ENCODE assay signal across 20 mouse cellular contexts in genomic region chr2:166137467-166137866, GRCm38 (mm10).
"Had no signal": no experiment of that assay in that cellular context is flagged by ENCODE, and none has a peak within 500 bp of the region (broad histone marks: within the 10 kb centered on the region; RNA-seq: fewer than 3 reads in every experiment).

No protein-coding gene starts in this region.

- H3K4me3 ChIP-seq: kidney, embryonic 15.5 days; liver, embryonic 13.5 days; midbrain, embryonic 12.5 days; neural tube, embryonic 12.5 days; neural tube, embryonic 15.5 days; stomach, embryonic 15.5 days had no signal

- H3K27ac ChIP-seq: kidney, embryonic 15.5 days; liver, embryonic 13.5 days; midbrain, embryonic 12.5 days; neural tube, embryonic 12.5 days; neural tube, embryonic 15.5 days; stomach, embryonic 15.5 days had no signal

- ATAC-seq: midbrain, embryonic 16.5 days had no signal

- H3K9me3 ChIP-seq: kidney, embryonic 15.5 days; liver, embryonic 13.5 days; midbrain, embryonic 12.5 days; neural tube, embryonic 12.5 days; neural tube, embryonic 15.5 days; stomach, embryonic 15.5 days had no signal

- H3K4me2 ChIP-seq: kidney, embryonic 15.5 days; liver, embryonic 13.5 days; midbrain, embryonic 12.5 days; neural tube, embryonic 12.5 days; neural tube, embryonic 15.5 days; stomach, embryonic 15.5 days had no signal

- H3K9ac ChIP-seq: kidney, embryonic 15.5 days; liver, embryonic 13.5 days; midbrain, embryonic 12.5 days; neural tube, embryonic 12.5 days; neural tube, embryonic 15.5 days; stomach, embryonic 15.5 days had no signal

- H3K27me3 ChIP-seq: kidney, embryonic 15.5 days; midbrain, embryonic 12.5 days; neural tube, embryonic 12.5 days; neural tube, embryonic 15.5 days; stomach, embryonic 15.5 days had no signal

- H3K4me1 ChIP-seq: liver, embryonic 13.5 days had no signal

- H3K36me3 ChIP-seq: liver, embryonic 13.5 days; midbrain, embryonic 12.5 days; stomach, embryonic 15.5 days had no signal

- DNase-seq: kidney, adult 2 months; kidney, postnatal 10 days; kidney, postnatal 36 days; layer of hippocampus, postnatal 36 days; left cerebral cortex, postnatal 4 days; liver, embryonic 13.5 days; lung, adult 2 months; lung, postnatal 14 days; lung, postnatal 4 days; right cerebral cortex, adult 18-20 months; right cerebral cortex, postnatal 14 days; right cerebral cortex, postnatal 4 days; spleen, adult 18-20 months; thymus, postnatal 25 days had no signal
